Comparison of ENCODE assay signal across 11 mouse cellular contexts in genomic region chr11:72025843-72026242, GRCm38 (mm10). TPM values are rescaled to one million over a fixed set of nuclear protein-coding genes. Genes with fewer than 3 reads are reported as not detected.
DNase-seq lines count a peak whose midpoint lies in the region; ATAC-seq and TF ChIP-seq lines count a peak whose summit lies in the region.
"Had no signal": no experiment of that assay in that cellular context is flagged by ENCODE, and none has a peak within 500 bp of the region (broad histone marks: within the 10 kb centered on the region; RNA-seq: fewer than 3 reads in every experiment).

No protein-coding gene starts in this region.

- TF ChIP-seq CTCF in forebrain, postnatal 0 days (IDR thresholded peaks at IDR 0.05; ENCODE audit: low read depth): peak; percentile 66

- H3K27me3 ChIP-seq in forebrain, postnatal 0 days (ENCODE audit: insufficient read depth, low read length): no peaks in the 10 kb centered on the region
- H3K27me3 ChIP-seq in forebrain, embryonic 11.5 days (ENCODE audit: control insufficient read depth, insufficient read depth, low read length): no peaks in the 10 kb centered on the region
- peaks cover 6% of the 10 kb centered on the region; the same call in 1 of the 2 replicates for H3K27me3 ChIP-seq in midbrain, embryonic 14.5 days (ENCODE audit: control insufficient read depth, insufficient read depth, low read length)
- no peaks in the 10 kb centered on the region for H3K27me3 ChIP-seq in midbrain, embryonic 16.5 days (ENCODE audit: control insufficient read depth, insufficient read depth, low read depth, low read length)

- H3K9ac ChIP-seq in forebrain, postnatal 0 days: no peak overlapping the region
- no peak overlapping the region for H3K9ac ChIP-seq in forebrain, embryonic 11.5 days (ENCODE audit: low read length)
- no peak overlapping the region for H3K9ac ChIP-seq in midbrain, embryonic 14.5 days (replicated peaks; ENCODE audit: low read length)
- no peak overlapping the region for H3K9ac ChIP-seq in midbrain, embryonic 16.5 days (ENCODE audit: low read depth, low read length)
- H3K9ac ChIP-seq: hindbrain, embryonic 15.5 days; limb, embryonic 15.5 days had no signal

- WGBS in forebrain, postnatal 0 days: 36% methylated on average over 5 of the region's 5 CpGs
- 45% methylated on average over 5 of the region's 5 CpGs for WGBS in forebrain, embryonic 11.5 days
- 40% methylated on average over 5 of the region's 5 CpGs for WGBS in midbrain, embryonic 14.5 days
- 39% methylated on average over 5 of the region's 5 CpGs for WGBS in midbrain, embryonic 16.5 days

- H3K9me3 ChIP-seq in forebrain, postnatal 0 days (ENCODE audit: low read length): no peaks in the 10 kb centered on the region
- H3K9me3 ChIP-seq in forebrain, embryonic 11.5 days (ENCODE audit: control insufficient read depth, low read length): no peaks in the 10 kb centered on the region
- no peaks in the 10 kb centered on the region for H3K9me3 ChIP-seq in midbrain, embryonic 14.5 days (ENCODE audit: control insufficient read depth, low read length)
- H3K9me3 ChIP-seq in midbrain, embryonic 16.5 days (replicated peaks; ENCODE audit: control insufficient read depth, low read length, poor library complexity, severe bottlenecking): no peaks in the 10 kb centered on the region
- H3K9me3 ChIP-seq: hindbrain, embryonic 15.5 days; limb, embryonic 15.5 days had no signal

- no peak overlapping the region for H3K27ac ChIP-seq in forebrain, postnatal 0 days (ENCODE audit: low read depth, low read length)
- no peak overlapping the region for H3K27ac ChIP-seq in forebrain, embryonic 11.5 days (ENCODE audit: low read depth, low read length)
- H3K27ac ChIP-seq in midbrain, embryonic 14.5 days (replicated peaks; ENCODE audit: low read depth, low read length): no peak overlapping the region
- H3K27ac ChIP-seq in midbrain, embryonic 16.5 days (ENCODE audit: low read length): no peak overlapping the region
- H3K27ac ChIP-seq: hindbrain, embryonic 15.5 days; limb, embryonic 15.5 days had no signal

- ATAC-seq in forebrain, postnatal 0 days: no peak
- no peak for ATAC-seq in forebrain, embryonic 11.5 days (replicated peaks; ENCODE audit: low FRiP score)
- ATAC-seq in midbrain, embryonic 14.5 days (ENCODE audit: low FRiP score, low TSS enrichment): no peak
- ATAC-seq in midbrain, embryonic 16.5 days: no peak
- peak; percentile 62 for ATAC-seq in granulocyte monocyte progenitor cell, adult 5-6 weeks (replicated peaks; ENCODE audit: poor library complexity, severe bottlenecking)

- no peaks in the 10 kb centered on the region for H3K36me3 ChIP-seq in forebrain, postnatal 0 days (ENCODE audit: insufficient read depth)
- no peaks in the 10 kb centered on the region for H3K36me3 ChIP-seq in forebrain, embryonic 11.5 days (ENCODE audit: control insufficient read depth, insufficient read depth, low read length)
- H3K36me3 ChIP-seq in midbrain, embryonic 14.5 days (ENCODE audit: control insufficient read depth, insufficient read depth, low read length): no peaks in the 10 kb centered on the region
- no peaks in the 10 kb centered on the region for H3K36me3 ChIP-seq in midbrain, embryonic 16.5 days (ENCODE audit: control insufficient read depth, insufficient read depth, low read length)
- H3K36me3 ChIP-seq: hindbrain, embryonic 15.5 days; limb, embryonic 15.5 days had no signal

- peaks cover 9% of the 10 kb centered on the region; the same call in 1 of the 2 replicates for H3K4me1 ChIP-seq in forebrain, postnatal 0 days (ENCODE audit: insufficient read depth)
- H3K4me1 ChIP-seq in forebrain, embryonic 11.5 days (replicated peaks; ENCODE audit: control insufficient read depth, insufficient read depth, low read length): no peaks in the 10 kb centered on the region; the same call in 1 of the 2 replicates
- peaks cover 4% of the 10 kb centered on the region for H3K4me1 ChIP-seq in midbrain, embryonic 14.5 days (ENCODE audit: control insufficient read depth, insufficient read depth, low read length)
- H3K4me1 ChIP-seq in midbrain, embryonic 16.5 days (ENCODE audit: control insufficient read depth, insufficient read depth, low read length): peaks cover 10% of the 10 kb centered on the region

- H3K4me2 ChIP-seq in forebrain, postnatal 0 days (ENCODE audit: low read depth): no peak overlapping the region
- no peak overlapping the region for H3K4me2 ChIP-seq in forebrain, embryonic 11.5 days (ENCODE audit: low read depth, low read length, severe bottlenecking)
- H3K4me2 ChIP-seq in midbrain, embryonic 14.5 days (ENCODE audit: low read length): no peak overlapping the region
- no peak overlapping the region for H3K4me2 ChIP-seq in midbrain, embryonic 16.5 days (ENCODE audit: low read length)
- H3K4me2 ChIP-seq: hindbrain, embryonic 15.5 days; limb, embryonic 15.5 days had no signal

- no peak overlapping the region for H3K4me3 ChIP-seq in forebrain, postnatal 0 days (ENCODE audit: low read depth, low read length)
- no peak overlapping the region for H3K4me3 ChIP-seq in forebrain, embryonic 11.5 days (ENCODE audit: low read depth, low read length)
- no peak overlapping the region for H3K4me3 ChIP-seq in midbrain, embryonic 14.5 days (replicated peaks; ENCODE audit: low read depth, low read length)
- no peak overlapping the region for H3K4me3 ChIP-seq in midbrain, embryonic 16.5 days (ENCODE audit: low read depth, low read length)
- H3K4me3 ChIP-seq: hindbrain, embryonic 15.5 days; limb, embryonic 15.5 days had no signal

- DNase-seq in forebrain, postnatal 0 days: peak; percentile 64
- no peak for DNase-seq in forebrain, embryonic 11.5 days (ENCODE audit: low spot score)
- DNase-seq in midbrain, embryonic 14.5 days: peak; percentile 65
- peak; percentile 19 for DNase-seq in thymus, postnatal 25 days
- DNase-seq in spleen, postnatal 4 days (ENCODE audit: low spot score in 2 of 2): no peak
- no peak for DNase-seq in cerebellum, adult 9-10 months

RNA-seq across cellular contexts. Expression of gene Aipl1, which starts 11.5 kb away (rescaled TPM):
- 0.19 and 0.31 TPM in 2 replicates for total RNA-seq in forebrain, postnatal 0 days (2014; rRNA removed)
- 0.23 and 0.33 TPM in 2 replicates for polyA plus RNA-seq in forebrain, postnatal 0 days (2015; fragmentation: Nextera tagmentation; extraction: Ambion mirVana)
- 0.20 and 0.41 TPM in 2 replicates for polyA plus RNA-seq in forebrain, embryonic 11.5 days (2014; fragmentation: Nextera tagmentation; extraction: Ambion mirVana)
- polyA plus RNA-seq in midbrain, embryonic 14.5 days (2014; fragmentation: Nextera tagmentation; extraction: Ambion mirVana): 0.23 and 0.29 TPM in 2 replicates
- polyA plus RNA-seq in midbrain, embryonic 16.5 days (2015; fragmentation: Nextera tagmentation; extraction: Ambion mirVana): 0.34 and 0.65 TPM in 2 replicates
- not detected in 2 replicates for total RNA-seq in granulocyte monocyte progenitor cell, adult 5-6 weeks (2014; fragmentation: Nextera tagmentation)
- 0.41 and 1.1 TPM in 2 replicates for total RNA-seq in granulocyte monocyte progenitor cell, adult 5-6 weeks (2017)
- total RNA-seq: neutrophil, adult 5-6 weeks had no signal

RNA-seq across cellular contexts. Expression of gene Pimreg, which starts 16.0 kb away (rescaled TPM):
- total RNA-seq in forebrain, postnatal 0 days (2014; rRNA removed): 13.2 and 14.9 TPM in 2 replicates
- polyA plus RNA-seq in forebrain, postnatal 0 days (2015; fragmentation: Nextera tagmentation; extraction: Ambion mirVana): 20.6 and 22.0 TPM in 2 replicates
- polyA plus RNA-seq in forebrain, embryonic 11.5 days (2014; fragmentation: Nextera tagmentation; extraction: Ambion mirVana): 228 and 241 TPM in 2 replicates
- 26.5 and 39.3 TPM in 2 replicates for polyA plus RNA-seq in midbrain, embryonic 14.5 days (2014; fragmentation: Nextera tagmentation; extraction: Ambion mirVana)
- 19.4 and 24.5 TPM in 2 replicates for polyA plus RNA-seq in midbrain, embryonic 16.5 days (2015; fragmentation: Nextera tagmentation; extraction: Ambion mirVana)
- total RNA-seq in granulocyte monocyte progenitor cell, adult 5-6 weeks (2014; fragmentation: Nextera tagmentation): 7.5 and 14.4 TPM in 2 replicates
- total RNA-seq in granulocyte monocyte progenitor cell, adult 5-6 weeks (2017): 12.4 and 17.0 TPM in 2 replicates
- total RNA-seq: neutrophil, adult 5-6 weeks had no signal

Comparison
In these comparisons a context has a peak if more than half of its experiments do, and no peak if none do; other contexts are left out.
1. DNase-seq: peak in forebrain, postnatal 0 days (single experiment), midbrain, embryonic 14.5 days (single experiment) and thymus, postnatal 25 days (single experiment); none in forebrain, embryonic 11.5 days (single experiment), spleen, postnatal 4 days (0 of 2) and cerebellum, adult 9-10 months (single experiment).